Mouse (Mus musculus): ENCODE data around the gene Atp6v0c.

Gene Atp6v0c

DNA sequence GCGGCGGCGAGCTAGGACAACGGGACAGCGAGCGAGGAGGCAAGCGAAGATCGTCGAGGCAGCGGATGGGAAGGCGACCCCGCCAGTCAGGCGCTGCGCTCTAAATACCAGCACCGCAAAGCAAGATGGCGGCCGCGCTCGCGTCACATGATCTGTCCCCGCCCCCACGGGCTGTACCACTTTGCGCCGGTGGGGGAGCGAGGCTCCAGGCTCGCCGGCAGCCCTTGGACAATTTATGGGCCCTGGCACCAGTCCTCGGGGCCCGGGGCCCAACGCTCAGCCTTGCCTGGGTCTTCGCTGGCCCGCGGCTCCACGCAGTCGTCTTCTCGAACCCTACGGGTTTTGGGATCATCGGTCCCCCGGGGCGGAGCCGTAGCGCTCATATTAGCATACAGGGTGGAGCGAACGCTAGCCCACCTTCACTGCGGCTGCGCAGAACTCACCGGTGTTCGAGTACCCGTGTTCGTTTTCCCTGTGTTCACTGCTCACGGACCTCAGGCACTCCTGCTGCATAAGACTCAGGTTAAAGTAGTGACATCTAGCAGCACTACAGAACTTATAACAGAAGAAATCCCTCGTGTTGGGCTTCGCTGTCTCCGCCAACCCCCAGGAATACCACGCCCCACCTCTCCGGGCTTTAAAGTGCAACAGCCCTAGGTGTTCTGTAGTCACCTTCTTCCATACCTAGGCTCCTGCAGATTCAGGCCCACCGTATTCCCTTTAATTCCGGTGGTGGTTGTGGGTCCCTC, at the start of gene Atp6v0c:
Gene Atp6v0c (minus strand): TSS at position 386 of the 749 bp plus-strand sequence.
- peak; percentile 96 for DNase-seq (ENCODE audit: low spot score)

DNA sequence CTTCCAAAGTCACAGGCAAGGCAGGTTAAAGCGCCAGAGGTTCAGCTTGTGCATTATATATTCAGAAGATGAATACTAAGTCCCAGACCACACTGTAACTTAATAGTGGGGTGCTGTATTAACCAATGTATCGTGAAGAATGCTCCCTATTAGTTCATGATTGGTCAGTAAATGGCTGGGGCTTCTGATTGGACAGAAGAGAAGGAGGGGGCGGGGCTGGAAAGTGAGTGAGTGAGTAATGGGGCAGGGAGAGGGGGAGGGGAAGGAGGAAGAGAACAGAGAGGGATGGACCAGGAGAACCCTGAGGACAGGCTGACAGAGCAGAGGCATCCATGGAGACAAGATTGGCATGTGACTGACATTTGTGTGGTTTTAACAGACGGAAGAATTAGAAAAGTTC, 47.3 kb upstream of the Atp6v0c start:
- DNase-seq (ENCODE audit: low spot score), result peak; percentile 46

DNA sequence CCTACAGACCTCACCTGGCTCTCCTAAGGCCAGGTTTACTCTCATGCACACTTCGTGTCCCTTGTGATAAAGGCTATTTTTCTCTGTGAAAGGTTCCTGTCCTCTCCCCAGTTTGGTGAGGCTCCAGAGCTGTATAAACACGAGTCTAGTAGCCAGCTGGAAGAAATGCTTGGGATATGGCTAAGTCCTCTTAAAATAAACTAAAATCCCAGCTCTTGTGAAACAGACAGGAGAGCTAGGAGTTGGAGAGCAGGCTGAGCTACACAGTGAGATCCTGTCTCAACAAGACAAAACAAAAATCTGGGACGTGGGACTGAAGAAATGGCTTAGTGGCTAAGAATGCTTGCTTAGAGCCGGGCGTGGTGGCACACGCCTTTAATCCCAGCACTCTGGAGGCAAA, 43.7 kb upstream of the Atp6v0c start:
- no peak for DNase-seq (ENCODE audit: low spot score)

DNA sequence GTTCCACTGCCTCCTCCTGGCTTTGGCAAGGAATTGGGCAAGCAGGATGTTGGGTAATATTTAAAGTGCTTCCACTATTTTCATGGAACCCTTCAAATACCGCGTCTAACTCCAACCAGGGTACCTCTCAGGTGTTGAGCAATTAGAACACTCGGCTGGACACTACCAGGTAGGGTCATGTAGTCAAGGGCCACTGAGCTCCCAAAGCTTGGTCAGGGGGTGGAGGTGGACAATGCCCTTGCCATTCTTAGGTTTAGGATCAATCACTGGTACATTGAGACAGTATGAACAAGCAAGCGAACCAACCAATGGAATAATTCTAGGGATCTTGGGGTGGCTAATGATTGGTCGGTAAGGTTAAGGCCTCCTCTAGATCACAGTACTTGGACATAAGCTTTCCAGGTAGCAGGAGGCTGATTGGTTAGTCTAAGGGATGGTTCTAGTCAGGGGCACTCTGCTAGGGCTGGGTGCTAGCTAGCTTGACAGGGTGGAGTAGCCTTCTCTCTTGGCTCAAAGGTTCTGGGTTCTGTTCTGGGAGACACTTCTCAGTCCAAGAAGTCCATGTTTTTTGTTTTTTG, 43.0 kb upstream of the Atp6v0c start:
- DNase-seq (ENCODE audit: low spot score), result peak; percentile 14

DNA sequence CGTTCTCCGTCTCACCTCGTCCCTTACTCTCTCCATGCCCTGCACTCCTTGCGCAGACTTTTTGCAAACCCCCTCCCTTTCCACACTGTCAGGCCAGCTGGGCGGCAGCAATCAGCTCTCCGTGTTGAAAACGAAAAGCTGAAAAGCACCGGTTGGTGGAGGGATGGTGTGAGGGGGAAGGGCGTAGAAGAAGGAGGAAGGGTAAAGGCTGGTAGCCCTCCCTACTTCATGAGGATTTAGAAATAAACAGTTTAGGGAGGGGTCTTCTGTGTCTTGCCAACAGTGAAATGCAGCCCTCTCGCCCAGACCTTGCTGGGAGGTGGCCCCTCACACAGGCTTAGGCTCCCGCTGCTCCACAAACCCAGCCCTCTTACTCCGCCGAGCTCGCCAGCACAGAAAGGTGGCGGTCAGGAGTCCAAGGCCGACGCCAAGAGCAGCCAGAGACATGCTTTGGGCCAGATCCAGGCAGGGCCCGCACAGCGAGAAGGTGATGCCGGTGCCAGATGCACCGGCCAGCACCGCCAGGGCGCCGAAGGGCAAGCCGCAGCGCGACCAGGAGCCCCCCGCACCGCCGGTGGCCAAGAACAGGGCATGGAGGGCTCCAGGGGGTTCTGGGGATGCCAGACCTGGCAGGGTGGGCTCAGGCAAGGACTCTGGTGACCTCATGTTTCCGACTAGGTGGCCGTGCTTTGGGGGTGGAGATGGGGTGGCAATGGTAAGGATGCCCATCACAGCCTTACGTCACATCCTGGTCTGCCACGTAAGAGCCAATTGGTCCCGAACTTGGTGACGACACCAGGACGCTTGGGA, 42.3 kb upstream of the Atp6v0c start:
- DNase-seq (ENCODE audit: low spot score), result peak; percentile 87

DNA sequence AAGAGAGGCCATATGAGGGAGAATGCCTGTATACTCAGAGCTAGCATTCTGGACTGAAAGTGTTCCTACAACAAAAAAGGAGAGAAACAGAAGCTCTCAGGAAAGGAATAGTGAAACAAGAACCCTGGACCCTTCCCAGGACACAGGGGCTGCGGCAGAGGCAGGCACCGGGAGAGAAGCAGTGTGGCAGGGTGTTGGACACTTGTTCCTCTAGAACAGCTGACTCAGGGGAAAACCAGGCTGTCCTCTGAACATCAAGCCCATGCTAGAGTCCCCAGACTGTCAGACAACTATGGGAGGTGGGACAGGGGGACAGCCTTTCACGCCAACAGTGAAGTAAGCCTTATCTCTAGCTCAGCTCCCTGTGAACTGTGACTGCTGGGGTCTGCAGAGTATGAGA, 41.1 kb upstream of the Atp6v0c start:
- DNase-seq (ENCODE audit: low spot score), result no peak

DNA sequence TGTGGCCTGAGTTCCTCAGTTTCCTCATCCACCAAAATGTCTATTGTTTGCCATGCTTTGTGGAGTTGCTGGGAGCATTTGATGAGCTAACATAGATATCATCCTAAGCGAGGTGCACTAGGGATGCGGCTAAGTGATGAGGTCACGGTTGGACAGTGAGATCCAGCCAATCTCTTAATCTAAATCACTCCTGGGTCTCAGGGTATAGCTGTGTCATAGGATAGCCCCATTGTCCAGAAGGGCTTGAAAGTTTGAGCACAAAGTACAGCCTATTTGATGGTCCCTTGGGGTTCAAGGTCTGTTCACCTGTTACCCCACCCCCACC, 40.4 kb upstream of the Atp6v0c start:
- no peak for DNase-seq (ENCODE audit: low spot score)

DNA sequence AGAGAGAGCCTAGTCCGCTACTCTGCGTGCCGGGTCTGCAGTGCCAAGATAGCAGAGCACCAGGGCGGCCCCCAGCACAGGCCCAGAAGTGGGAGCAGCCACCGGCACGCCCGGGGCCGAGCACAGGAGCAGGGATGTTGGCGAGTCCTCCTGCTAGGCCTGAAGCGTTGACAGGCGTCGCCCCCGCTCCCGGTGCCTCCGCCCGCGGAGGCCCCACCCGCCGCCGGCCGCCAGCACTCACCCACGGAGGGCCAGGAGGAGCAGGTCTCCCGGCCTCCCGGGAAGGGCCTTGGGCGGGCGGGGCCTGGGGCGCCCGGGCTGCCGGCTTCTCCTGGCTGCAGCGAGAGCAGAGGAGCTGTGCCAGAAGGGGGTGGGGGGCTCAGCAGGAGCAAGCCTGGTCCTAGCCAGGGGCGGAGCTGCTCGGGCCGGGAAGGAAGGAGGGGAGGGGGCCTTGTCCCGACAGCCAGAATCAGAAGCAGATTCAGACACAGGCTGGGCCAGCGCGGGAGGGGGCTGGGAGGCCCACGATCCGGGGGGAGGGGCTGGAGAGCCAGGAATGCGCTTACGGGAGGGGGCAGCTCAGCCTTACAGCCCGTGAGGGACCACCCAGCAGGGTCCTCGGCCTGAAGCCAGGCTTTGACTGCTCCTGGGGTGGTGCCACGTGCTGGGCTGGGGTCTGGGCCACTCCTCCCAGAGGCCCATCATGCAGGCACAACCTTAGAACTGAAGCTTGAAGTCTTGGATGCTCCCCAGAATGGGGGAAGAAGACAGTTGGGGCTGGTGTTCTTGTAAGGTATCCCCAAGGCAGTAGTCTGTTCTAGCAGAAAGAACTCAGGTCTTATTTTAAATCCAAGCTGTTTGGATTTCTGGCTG, 39.8 kb upstream of the Atp6v0c start, which contains the start of gene Ntn3:
Gene Ntn3 (minus strand): TSS at position 489 of the 873 bp plus-strand sequence.
- peak; percentile 86 for DNase-seq (ENCODE audit: low spot score)

DNA sequence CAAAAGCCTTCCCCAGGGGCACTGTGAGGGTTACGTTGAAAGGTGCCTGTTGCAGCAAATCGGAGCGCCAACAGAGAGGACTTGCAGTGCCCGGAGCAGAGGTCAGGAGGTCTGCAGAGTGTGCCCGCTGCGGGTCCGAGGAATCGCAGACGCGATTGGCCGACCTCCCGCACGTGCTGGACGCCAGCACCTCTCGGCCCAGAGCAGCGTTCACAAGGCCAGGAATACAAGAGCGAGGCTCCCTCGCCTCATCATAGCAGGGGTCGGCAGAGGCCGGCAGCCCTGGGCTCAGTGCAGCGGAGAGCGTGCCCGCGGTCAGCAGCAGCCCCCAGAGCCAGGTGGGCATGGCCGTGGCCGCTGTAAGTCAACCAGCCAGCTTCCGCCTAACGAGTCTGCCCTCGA, 39.1 kb upstream of the Atp6v0c start:
- DNase-seq (ENCODE audit: low spot score), result peak; percentile 62

DNA sequence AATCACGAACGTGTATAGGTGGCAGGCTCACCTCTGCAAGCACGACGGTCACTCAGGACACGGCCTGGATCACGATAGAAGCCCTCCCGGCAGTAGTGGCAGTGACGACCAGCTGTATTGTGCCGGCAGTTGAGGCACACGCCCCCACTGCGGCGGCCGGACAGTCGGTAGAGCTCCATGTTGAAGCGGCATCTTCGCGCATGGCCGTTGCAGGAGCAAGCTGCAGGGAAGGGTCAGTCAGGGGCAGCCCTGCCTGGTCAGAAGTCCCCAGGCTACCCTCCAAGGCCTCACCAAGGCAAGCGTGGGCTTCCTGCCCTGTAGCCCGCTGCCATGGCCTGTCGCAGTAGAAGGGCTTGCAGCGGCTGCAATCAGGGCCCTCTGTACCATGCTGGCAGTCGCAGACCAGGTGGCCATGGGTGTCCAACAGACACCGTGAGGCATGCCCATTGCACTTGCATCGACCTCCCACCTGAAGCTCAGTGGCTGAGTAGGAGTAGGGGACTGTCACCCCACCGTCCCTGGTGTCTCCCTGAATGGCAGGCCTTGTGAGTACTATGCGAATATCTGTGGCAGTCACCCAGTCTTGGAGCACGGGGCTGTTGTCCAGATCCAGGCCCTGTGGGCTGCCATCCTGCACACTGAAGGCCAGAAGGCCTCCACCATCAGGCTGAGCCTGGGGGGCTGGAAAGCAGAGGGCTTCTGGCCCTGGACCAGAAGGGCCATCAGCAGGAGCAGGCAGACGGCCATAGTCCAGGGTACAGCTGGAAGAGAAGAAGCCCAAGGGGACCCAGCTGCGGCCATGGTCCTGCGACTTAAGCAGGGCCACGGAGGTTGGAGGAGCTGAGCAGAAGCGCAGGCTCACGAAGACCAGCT, 38.5 kb upstream of the Atp6v0c start:
- DNase-seq (ENCODE audit: low spot score), result no peak

DNA sequence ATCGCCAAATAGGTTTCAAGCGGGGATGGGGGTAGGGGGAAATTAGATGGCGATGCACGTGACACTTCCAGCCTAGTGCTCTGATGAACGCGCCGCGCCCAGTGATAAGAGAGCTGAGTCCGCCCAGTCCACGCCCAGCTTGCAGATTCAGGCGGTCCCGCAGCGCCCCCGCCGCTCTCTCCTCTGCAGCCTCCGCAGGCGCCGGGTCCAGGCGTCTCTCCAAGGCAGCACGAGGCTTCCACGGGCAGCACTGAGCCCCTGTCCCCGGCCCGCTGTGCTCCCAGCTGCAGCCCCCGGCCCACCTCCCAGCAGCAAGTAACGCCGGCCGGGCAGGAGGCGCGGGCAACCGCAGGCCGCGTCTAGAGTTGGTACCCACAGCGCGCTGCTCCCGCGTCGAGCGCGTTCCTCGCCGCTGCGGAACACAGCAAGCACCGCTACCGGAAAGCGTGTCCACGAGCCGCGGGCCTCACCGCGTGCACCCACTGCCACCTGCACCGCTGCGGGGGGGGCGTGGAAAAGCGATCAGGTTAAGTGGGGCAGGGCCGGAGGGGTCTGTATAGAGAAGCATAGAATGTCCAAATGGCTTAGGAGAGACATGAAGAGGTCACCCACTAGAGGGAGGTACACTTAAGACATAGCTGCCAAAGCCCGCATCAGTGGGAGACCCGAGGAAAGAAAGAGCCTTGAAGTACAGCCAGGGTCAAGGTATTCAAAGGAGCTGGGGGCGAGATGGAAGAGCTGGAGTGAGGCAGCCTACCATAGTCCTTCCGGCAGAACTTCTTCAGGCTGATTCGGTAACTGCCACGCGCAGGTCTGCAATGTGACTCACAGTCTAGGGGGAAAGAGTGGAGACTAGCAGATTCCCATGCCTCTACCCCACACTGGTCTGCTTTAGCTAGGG, 37.2 kb upstream of the Atp6v0c start:
- DNase-seq (ENCODE audit: low spot score), result peak; percentile 72

DNA sequence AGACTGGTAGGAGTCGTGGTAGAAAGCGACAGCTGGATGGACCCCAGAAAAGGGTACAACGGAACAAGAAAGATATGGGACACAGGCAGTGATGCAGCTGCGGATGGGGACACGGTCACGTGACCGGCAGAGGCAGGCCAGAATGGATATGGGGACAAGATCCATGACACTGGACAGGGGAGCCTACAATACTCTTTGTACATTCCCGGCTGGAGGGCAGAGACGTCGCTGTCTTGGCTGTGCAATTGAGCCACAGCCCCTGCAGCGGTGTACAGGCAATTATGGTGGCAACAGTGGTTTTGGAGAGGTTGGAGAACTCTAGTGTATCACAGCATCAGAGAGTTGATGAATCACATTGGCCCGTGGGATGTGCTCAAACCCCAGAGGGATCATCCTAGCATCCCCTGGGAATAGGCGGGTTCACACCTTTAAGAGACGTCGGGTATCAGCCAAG, 36.4 kb upstream of the Atp6v0c start:
- no peak for DNase-seq (ENCODE audit: low spot score)

DNA sequence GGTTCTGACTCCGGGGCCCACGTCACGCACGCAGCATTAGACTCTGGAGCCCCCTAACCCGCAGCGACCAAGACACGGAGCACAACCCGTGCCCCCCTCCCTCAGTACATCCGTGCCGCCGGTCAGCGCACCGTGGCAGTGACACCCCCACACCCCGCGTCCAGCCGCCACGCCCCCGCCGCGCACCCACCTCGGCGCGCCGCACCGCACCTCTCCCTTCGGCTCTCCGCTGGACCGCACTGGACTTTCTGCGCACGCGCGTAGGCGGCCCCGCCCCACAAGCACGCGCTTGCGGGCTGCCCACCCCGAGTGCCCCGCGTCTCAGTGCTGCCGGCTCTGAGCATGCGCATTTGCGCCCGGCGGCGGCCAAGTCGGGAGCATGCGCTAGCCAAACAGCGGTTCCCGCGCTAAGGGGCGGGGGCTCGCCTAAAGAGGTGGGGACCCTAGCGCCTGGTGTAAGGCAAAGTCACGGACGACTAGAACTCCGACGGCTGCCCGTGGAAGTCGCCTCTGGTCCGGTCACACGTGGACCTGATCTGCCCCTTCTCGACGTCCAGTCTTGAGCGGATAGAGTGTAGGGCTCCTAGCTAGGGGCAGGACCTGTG, 35.9 kb upstream of the Atp6v0c start, which contains the start of gene Tbc1d24:
Gene Tbc1d24 (minus strand): TSS at position 279 of the 605 bp plus-strand sequence.
- DNase-seq (ENCODE audit: low spot score), result peak; percentile 95

DNA sequence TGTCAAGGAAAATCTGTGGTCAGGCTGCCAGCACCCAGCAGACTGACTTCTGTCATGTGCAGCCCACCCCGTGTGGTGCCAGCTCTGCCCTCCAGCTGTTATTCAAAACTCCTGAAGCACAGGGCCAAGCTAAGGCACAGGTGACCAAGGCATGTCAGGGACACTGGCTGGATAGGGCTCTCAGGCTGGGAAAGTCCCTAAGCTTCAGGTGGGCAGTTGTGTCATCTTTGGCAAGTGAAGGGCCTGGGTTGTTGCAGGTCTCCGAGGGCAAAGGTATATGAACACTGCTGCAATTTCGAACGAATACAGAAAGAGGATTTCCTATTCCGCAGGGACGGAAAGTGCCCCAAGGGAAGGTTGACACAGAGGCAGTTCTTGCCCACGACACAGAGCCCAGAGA, 35.3 kb upstream of the Atp6v0c start:
- no peak for DNase-seq (ENCODE audit: low spot score)

DNA sequence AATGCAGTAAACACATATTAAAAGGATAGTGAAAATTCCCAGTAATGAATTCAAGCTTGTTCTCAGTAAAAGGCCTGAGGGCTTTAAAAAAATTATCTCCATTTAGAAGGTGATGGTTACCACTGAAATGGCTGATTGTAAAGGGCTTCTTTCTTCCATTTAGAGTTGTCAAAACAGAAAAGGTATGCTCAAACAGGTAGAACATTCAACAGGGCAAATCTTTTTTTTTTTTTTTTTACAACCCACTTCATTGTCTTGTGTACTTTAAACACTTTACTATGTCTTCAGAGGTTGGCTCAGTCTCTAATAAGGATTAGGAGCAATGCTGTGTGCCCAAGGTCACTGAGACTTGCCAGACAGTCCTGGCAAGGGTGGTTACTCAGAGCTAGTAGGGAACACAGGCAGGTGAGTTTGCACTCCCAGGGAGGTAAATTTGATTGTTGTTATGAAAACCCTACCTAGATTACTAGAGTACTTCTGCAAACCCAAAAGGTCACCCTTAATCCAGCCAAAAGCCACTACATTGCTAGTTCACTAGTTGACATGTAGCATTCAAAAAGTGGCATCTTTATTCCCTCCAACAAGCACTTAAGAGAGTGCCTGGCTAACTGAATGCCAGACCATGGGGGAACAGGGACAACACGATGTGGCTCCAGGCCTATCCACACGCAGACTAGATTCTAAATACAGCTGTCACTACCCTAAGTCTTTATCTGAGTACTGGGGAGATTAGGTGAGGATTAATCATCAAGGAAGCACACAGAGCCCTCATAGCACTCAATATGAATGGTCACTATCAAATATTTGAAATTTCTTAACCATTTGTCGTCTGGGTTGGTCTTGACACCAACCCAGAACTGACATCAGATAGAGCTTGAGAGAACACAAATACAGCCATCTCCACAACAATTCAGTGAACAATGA, 34.4 kb upstream of the Atp6v0c start:
- DNase-seq (ENCODE audit: low spot score), result no peak

DNA sequence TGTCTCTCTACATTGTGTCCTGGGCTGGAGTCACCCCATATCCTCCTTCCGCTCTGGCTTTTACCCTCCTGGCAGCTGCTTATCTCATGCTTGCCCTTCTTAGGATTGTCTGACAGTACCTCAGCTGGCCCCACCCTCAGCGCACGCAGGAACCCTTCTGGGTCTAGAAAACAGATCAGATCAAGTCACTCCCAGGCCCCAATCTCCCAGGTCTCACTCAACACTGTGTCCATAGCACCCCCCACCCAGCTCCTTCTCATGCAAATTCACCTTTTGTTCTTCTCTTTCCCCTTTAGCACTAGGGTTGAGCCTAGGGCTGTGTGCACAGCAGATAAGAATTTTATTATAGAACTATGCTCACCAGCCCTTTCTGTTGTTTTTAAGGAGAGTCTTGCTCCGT, 33.6 kb upstream of the Atp6v0c start:
- no peak for DNase-seq (ENCODE audit: low spot score)

DNA sequence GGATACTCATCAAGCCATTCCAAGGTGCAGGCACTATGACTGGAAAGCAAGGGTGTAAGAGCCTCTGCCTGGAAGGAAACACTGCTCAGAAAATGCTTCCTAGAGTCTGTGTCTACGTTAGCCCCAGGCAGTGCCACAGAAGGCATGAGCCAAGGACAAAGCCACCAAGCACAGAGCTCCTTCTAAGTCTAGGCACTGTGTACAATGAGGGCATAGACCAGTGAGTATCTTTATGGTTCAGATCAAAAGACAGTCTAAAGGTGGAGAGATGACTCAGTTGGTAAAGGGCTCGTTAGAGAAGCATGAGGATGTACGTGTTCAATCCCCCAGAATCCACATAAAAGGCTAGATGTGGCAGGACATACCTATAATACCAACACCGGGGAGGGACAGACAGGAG, 31.6 kb upstream of the Atp6v0c start:
- no peak for DNase-seq (ENCODE audit: low spot score)

DNA sequence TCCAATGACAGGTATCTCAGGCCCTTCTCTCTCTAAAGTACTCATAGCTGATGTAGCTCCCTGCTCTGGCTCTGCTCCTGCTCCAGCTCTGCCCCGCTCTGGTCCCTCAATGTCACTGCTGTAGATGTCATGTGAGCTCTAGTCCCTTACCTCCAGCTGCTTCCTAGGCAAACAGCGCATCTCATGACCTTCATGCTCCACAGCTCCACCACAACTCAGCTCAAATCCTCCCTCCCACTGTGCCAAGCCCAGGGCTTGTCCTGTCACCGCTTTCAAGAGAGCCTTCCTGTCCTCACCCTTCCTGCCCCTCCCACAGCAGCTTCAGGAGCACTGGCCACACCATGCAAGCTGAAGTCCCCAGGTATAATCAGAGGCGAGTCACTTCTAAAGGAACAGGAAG, 30.2 kb upstream of the Atp6v0c start:
- DNase-seq (ENCODE audit: low spot score), result no peak
